Mouse (Mus musculus) testis, adult 2 months (tissue): ENCODE measurements around the gene Coro2b.

Experiments
- CTCF ChIP-seq: fragments of 200-500 bp; IDR thresholded peaks from 2 replicates; pipeline ENCODE4 v1.5.1; 2012; ENCODE audit warnings: low read depth, mild to moderate bottlenecking, inconsistent platforms, low read length, moderate library complexity; ENCODE audit not compliant: control insufficient read depth, insufficient read depth, insufficient replicate concordance
- POLR2A ChIP-seq: fragments of 200-500 bp; IDR thresholded peaks from 2 replicates; pipeline ENCODE4 v1.6.1; 2012; ENCODE audit warnings: low read depth, mild to moderate bottlenecking, inconsistent platforms, low read length, moderate library complexity; ENCODE audit not compliant: control insufficient read depth

DNA sequence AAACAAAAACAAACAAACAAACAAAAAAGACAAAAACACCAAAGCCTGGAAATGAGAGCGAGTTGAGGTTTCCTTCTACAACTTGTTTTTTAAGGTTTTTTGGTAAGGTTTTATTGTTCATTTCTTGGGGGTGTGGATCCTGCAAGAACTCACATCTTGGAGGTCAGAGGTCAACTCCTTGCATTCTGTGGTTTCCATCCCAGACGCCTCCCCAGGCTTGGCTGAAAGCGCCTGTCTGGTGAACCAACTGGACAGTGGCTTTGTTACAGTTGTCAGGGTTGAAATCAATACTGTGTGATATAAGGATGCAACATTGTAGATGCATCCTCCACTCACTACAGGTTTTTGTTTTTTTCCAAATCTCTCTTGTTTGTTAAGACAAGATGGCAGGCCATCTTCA is 14.7 kb upstream of the Coro2b start:
- no peak for TF ChIP-seq CTCF
- TF ChIP-seq POLR2A, result no peak
